Mouse (Mus musculus): ENCODE measurements around the gene Foxf2.

GRCm38 (mm10) chr13:31652131-31652745, 26.6 kb downstream of the Foxf2 start:
- TF ChIP-seq TCF12 (IDR thresholded peaks at IDR 0.05; ENCODE audit: insufficient read depth, poor library complexity, severe bottlenecking) (no peak), POLR2A (IDR thresholded peaks at IDR 0.05; ENCODE audit: insufficient read length, low read depth) (no peak), POLR2AphosphoS2 (IDR thresholded peaks at IDR 0.05; ENCODE audit: insufficient read length, low read depth) (no peak), MAX (IDR thresholded peaks at IDR 0.05; ENCODE audit: low read depth) (no peak), USF1 (IDR thresholded peaks at IDR 0.05; ENCODE audit: low read depth) (no peak), E2F4 (IDR thresholded peaks at IDR 0.05; ENCODE audit: insufficient read depth) (no peak), MYOD1 (IDR thresholded peaks at IDR 0.05; ENCODE audit: control insufficient read depth in 1 of 3, insufficient read length in 2 of 3, low read depth in 2 of 3) (no peak), CEBPB (IDR thresholded peaks at IDR 0.05; ENCODE audit: insufficient read depth, poor library complexity, severe bottlenecking) (no peak), TCF3 (IDR thresholded peaks at IDR 0.05; ENCODE audit: insufficient read length, low read depth) (no peak), MYOG (IDR thresholded peaks at IDR 0.05; ENCODE audit: control insufficient read depth in 1 of 3, insufficient read depth in 1 of 3, insufficient read length in 2 of 3, low read depth in 2 of 3) (no peak)

Data from myocyte (in vitro differentiated cells).